Mouse (Mus musculus): Measurements from ENCODE around the gene Etnk1. TPM values are rescaled to one million over a fixed set of nuclear protein-coding genes. Genes with fewer than 3 reads are reported as not detected.
"Not testable (repeated sequence)": the region's sequence is repeated elsewhere in the genome, so short reads cannot be mapped to it uniquely, and the experiment has no call there.

The Etnk1 gene
- polyA plus RNA-seq, 1 experiment from 2014 or later, result 13.4 TPM

DNA sequence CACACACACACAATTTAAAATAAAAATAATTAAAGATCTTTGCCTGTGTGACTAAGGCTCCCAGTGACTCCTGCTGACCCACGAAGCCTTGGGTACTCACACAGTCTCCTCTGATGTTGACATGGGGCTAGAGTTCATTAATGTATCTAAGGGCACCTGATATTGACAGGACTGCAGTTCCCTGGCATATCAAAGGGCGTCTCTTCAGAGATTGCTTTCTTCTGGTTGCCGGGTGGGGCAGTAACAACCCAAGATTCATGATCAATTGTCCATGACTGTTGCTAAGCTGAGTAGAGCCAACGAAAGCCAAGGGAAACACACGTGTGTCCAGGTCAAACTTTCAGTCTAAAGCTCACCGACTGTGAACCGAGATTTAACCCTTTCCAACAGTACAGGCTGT lies 22.0 kb upstream of the Etnk1 start:
- H3K27me3 ChIP-seq (ENCODE audit: control insufficient read depth, insufficient read depth, low read length), result no peaks in the 10 kb centered on the region
- ATAC-seq (replicated peaks; ENCODE audit: extremely low read depth, insufficient read depth, low FRiP score), result no peak
- WGBS, result 65% methylated on average over 7 of the region's 7 CpGs
- H3K4me1 ChIP-seq (ENCODE audit: control insufficient read depth, insufficient read depth, low read length), result peaks cover 4% of the 10 kb centered on the region; the same call in 1 of the 2 replicates
- no peak overlapping the region for H3K27ac ChIP-seq (ENCODE audit: low read length)
- no peak overlapping the region for H3K4me3 ChIP-seq (ENCODE audit: low read length)
- H3K36me3 ChIP-seq (ENCODE audit: control insufficient read depth, insufficient read depth), result no peaks in the 10 kb centered on the region
- no peak overlapping the region for H3K9ac ChIP-seq (ENCODE audit: low read length)
- no peak overlapping the region for H3K4me2 ChIP-seq (ENCODE audit: low read depth, low read length)
- peaks cover 4% of the 10 kb centered on the region; the same call in 1 of the 2 replicates for H3K9me3 ChIP-seq (replicated peaks; ENCODE audit: control insufficient read depth, low read length)

DNA sequence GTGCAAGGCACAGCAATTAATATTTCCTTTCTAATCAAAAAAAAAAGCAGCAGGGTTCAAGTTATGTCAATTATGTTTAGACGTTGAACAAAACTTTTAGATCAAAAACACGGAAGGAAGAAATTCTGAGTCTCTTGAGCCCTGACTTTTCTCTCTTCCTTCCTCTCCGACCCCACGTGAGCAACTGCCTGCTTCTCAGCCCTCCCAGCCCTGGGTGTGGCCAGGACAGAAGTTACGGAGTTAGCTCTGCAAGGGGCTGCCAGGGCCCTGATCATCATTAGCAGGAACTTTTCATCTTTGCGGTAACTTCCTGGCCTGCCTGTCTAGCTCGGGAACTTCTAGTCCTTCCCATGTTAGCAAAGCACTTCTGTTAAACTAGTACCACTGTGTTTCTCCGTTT lies 20.3 kb upstream of the Etnk1 start:
- Histone ChIP-seq H3K27me3 (ENCODE audit: control insufficient read depth, insufficient read depth, low read length) (no peaks in the 10 kb centered on the region), H3K27ac (ENCODE audit: low read length) (no peak overlapping the region), H3K36me3 (ENCODE audit: control insufficient read depth, insufficient read depth) (no peaks in the 10 kb centered on the region), H3K4me1 (ENCODE audit: control insufficient read depth, insufficient read depth, low read length) (peaks cover 5% of the 10 kb centered on the region; the same call in 1 of the 2 replicates), H3K4me2 (ENCODE audit: low read depth, low read length) (no peak overlapping the region), H3K9me3 (replicated peaks; ENCODE audit: control insufficient read depth, low read length) (peaks cover 4% of the 10 kb centered on the region; the same call in 1 of the 2 replicates), H3K9ac (ENCODE audit: low read length) (no peak overlapping the region), H3K4me3 (ENCODE audit: low read length) (no peak overlapping the region)
- ATAC-seq (replicated peaks; ENCODE audit: extremely low read depth, insufficient read depth, low FRiP score), result 0 out of 2 replicates have a peak, but pooled peaks have one; percentile 23
- 56% methylated on average over 8 of the region's 8 CpGs for WGBS

DNA sequence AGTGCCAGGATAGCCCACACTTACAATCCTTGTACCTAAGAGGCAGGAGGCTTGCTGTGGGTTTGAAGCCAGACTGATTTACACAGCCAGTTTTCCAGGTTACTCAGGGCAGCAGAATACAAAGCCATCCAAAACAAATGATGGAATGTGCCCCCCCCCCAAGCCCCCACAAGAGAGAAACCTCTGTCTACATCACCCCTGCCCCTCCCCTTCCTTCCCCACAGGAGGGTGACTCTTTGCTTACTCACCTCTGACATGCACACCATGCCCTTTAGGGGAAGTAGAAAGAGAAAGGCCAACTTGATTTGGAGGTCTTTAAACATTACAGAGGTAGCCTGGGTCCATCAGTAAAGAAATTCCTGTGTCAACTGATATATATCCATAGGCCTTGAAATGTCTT lies 18.2 kb upstream of the Etnk1 start:
- ATAC-seq (replicated peaks; ENCODE audit: extremely low read depth, insufficient read depth, low FRiP score), result no peak
- Histone ChIP-seq H3K9me3 (replicated peaks; ENCODE audit: control insufficient read depth, low read length) (peaks cover 4% of the 10 kb centered on the region; the same call in 1 of the 2 replicates), H3K4me2 (ENCODE audit: low read depth, low read length) (no peak overlapping the region), H3K4me1 (ENCODE audit: control insufficient read depth, insufficient read depth, low read length) (peaks cover 5% of the 10 kb centered on the region; the same call in 1 of the 2 replicates), H3K36me3 (ENCODE audit: control insufficient read depth, insufficient read depth) (no peaks in the 10 kb centered on the region), H3K9ac (ENCODE audit: low read length) (no peak overlapping the region), H3K27me3 (ENCODE audit: control insufficient read depth, insufficient read depth, low read length) (no peaks in the 10 kb centered on the region), H3K4me3 (ENCODE audit: low read length) (no peak overlapping the region), H3K27ac (ENCODE audit: low read length) (no peak overlapping the region)

DNA sequence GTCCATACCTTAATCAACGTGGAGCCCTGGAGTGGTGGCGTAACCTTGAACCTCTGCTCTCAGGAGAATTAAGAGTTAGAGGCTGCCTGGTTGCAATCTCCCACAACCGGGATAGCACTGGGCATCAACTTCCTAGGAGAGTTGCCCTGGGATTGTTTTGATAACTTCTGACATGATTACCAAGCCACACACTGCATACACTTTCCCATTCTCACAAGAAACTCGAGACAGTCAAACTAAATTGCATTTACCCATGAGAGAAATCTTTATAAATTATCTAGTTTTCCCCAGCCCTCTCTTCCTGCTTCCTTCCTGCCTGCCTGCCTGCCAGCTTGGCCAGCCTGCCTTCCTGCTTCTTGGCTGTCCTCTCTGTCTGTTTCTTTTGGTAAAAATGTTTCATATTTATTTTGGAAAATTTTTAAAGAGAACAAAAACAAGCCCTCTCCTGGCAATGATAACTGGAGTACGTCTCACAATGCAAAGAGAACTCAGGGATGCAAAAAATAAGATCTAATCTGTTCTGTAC lies 17.2 kb upstream of the Etnk1 start:
- no peaks in the 10 kb centered on the region for H3K27me3 ChIP-seq (ENCODE audit: control insufficient read depth, insufficient read depth, low read length)
- no peak overlapping the region for H3K9ac ChIP-seq (ENCODE audit: low read length)
- 47% methylated on average over 5 of the region's 5 CpGs for WGBS
- no peaks in the 10 kb centered on the region for H3K36me3 ChIP-seq (ENCODE audit: control insufficient read depth, insufficient read depth)
- no peak overlapping the region for H3K4me3 ChIP-seq (ENCODE audit: low read length)
- H3K4me1 ChIP-seq (ENCODE audit: control insufficient read depth, insufficient read depth, low read length), result peaks cover 8% of the 10 kb centered on the region; the same call in 1 of the 2 replicates
- H3K27ac ChIP-seq (ENCODE audit: low read length), result 0 out of 2 replicates have a peak overlapping the region, but pooled peaks have one; percentile 21
- peaks cover 4% of the 10 kb centered on the region; the same call in 1 of the 2 replicates for H3K9me3 ChIP-seq (replicated peaks; ENCODE audit: control insufficient read depth, low read length)
- ATAC-seq (replicated peaks; ENCODE audit: extremely low read depth, insufficient read depth, low FRiP score), result no peak
- H3K4me2 ChIP-seq (ENCODE audit: low read depth, low read length), result no peak overlapping the region

DNA sequence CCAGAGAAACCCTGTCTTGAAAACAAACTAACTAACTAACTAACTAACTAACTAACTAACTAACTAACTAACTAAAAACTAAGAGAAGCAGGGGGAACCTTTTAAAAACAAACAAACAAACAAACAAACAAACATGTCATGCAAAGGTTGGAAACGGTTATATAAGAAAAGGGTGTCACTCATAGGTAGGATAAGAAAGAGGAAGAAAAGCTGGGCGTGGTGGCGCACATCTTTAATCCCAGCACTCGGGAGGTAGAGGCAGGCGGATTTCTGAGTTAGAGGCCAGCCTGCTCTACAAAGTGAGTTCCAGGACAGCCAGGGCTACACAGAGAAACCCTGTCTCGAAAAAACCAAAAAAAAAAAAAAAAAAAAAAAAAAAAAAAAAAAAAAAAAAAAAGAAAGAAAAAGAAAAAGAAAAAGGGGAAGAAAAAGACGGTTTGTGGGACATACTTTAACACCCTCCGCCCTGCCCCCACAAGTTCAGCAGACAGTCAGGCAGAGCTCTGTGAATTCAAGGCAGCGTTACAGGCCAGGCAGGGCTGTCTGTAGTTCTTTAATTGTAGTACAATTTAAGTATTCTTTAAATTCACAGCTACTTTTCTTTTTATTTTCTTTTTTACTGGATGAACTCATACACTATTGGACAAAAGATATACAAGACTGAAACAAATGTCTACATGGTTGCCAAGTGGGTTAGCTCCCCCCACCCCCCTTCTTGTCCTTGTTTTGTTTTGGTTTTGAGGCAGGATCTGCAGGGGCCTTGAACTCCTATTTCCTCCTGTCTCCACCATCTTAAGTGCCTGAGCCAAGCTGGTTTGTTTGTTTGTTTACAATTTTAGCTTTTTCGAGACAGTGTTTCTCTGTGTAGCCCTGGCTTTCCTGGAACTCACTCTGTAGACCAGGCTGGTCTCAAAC lies 15.7 kb upstream of the Etnk1 start:
- H3K4me1 ChIP-seq (ENCODE audit: control insufficient read depth, insufficient read depth, low read length); H3K9me3 ChIP-seq (replicated peaks; ENCODE audit: control insufficient read depth, low read length); H3K9ac ChIP-seq (ENCODE audit: low read length); H3K4me2 ChIP-seq (ENCODE audit: low read depth, low read length); H3K4me3 ChIP-seq (ENCODE audit: low read length); H3K27ac ChIP-seq (ENCODE audit: low read length); H3K27me3 ChIP-seq (ENCODE audit: control insufficient read depth, insufficient read depth, low read length); ATAC-seq (replicated peaks; ENCODE audit: extremely low read depth, insufficient read depth, low FRiP score); H3K36me3 ChIP-seq (ENCODE audit: control insufficient read depth, insufficient read depth): not testable (repeated sequence)
- 74% methylated on average over 10 of the region's 10 CpGs for WGBS

DNA sequence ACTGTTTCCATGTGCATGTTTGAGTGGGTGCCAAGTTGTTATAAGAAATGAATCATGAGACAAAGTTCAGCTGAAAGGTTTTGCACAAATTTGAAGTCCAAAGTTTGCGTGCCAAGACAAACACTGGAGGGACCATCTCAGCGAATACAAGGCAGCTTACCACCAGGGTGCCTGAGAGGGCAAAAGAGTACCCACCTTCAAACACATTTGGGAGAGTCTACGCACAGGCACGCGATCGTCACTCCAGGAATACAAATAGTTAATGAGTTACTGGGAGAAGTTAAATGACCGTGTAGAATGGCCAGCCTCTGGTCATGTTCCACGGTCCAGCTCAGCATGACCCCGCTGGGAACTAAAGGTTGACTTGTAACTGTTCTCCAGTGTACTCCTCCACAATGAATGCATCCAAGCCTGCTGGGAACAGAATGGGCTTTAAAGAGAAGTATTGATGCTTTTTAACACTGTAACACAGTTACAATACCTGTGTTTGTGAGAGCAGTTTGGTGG lies 14.6 kb upstream of the Etnk1 start:
- 62% methylated on average over 9 of the region's 9 CpGs for WGBS
- Histone ChIP-seq H3K27ac (ENCODE audit: low read length) (no peak overlapping the region), H3K4me3 (ENCODE audit: low read length) (no peak overlapping the region), H3K9ac (ENCODE audit: low read length) (no peak overlapping the region), H3K4me2 (ENCODE audit: low read depth, low read length) (no peak overlapping the region), H3K9me3 (replicated peaks; ENCODE audit: control insufficient read depth, low read length) (peaks cover 2% of the 10 kb centered on the region; the same call in 1 of the 2 replicates), H3K27me3 (ENCODE audit: control insufficient read depth, insufficient read depth, low read length) (no peaks in the 10 kb centered on the region), H3K4me1 (ENCODE audit: control insufficient read depth, insufficient read depth, low read length) (peaks cover 8% of the 10 kb centered on the region; the same call in 1 of the 2 replicates), H3K36me3 (ENCODE audit: control insufficient read depth, insufficient read depth) (no peaks in the 10 kb centered on the region)
- no peak for ATAC-seq (replicated peaks; ENCODE audit: extremely low read depth, insufficient read depth, low FRiP score)

DNA sequence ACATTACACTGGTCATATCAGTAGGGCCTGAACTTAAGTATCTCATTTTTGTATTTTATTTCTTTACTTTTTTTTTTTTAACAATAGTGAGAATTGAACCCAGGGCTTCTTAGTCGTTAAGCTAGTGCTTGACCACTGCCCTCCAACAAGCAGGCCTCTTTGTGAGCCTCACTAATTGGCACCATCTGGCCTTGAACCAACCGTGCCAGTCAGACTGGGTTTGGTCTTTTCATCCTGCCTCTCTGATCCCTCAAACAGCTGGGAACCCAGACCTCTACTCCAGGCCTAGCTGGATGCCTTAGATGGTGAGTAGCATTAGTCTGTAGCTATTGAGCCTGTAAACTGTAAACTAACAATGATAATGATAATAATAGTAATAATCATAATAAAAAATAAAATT lies 13.9 kb upstream of the Etnk1 start:
- Histone ChIP-seq H3K4me2 (ENCODE audit: low read depth, low read length) (no peak overlapping the region), H3K9me3 (replicated peaks; ENCODE audit: control insufficient read depth, low read length) (no peaks in the 10 kb centered on the region), H3K4me1 (ENCODE audit: control insufficient read depth, insufficient read depth, low read length) (peaks cover 8% of the 10 kb centered on the region; the same call in 1 of the 2 replicates), H3K27ac (ENCODE audit: low read length) (no peak overlapping the region), H3K4me3 (ENCODE audit: low read length) (no peak overlapping the region), H3K36me3 (ENCODE audit: control insufficient read depth, insufficient read depth) (no peaks in the 10 kb centered on the region), H3K27me3 (ENCODE audit: control insufficient read depth, insufficient read depth, low read length) (no peaks in the 10 kb centered on the region), H3K9ac (ENCODE audit: low read length) (no peak overlapping the region)
- WGBS, result 69% methylated on average over 2 of the region's 2 CpGs
- ATAC-seq (replicated peaks; ENCODE audit: extremely low read depth, insufficient read depth, low FRiP score), result no peak

DNA sequence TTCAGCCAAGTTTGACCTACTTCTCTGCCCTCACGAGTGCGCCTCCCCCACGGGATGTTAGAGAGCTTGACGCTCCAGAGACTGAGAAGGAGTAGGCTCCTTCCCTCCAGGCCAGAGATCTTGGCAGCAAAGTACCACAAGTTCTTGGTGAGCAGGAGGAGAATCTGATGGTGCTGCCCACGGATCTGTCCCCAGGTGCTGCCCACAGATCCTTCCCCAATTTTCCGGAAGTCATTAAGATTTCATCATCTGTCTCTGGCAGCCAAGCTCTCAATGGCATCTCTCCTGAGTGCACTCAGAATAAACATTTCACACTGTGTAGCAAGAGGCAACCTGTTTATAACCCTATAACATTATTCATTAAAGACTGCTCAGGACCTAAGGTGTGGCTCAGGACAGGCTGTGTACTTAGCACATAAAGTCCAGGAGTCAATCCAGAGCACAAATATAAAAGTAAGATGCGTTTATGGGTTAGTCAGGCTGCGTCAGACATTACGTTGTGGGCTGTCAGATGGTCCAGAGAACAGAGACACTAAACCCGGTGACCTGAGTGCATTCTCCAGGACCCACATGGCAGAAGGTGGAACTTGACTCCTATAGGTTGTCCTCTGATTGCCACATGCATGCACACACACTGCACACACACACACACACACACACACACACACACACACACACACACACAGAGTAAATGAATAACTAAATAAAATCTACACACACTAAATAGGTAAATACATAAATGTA lies 13.1 kb upstream of the Etnk1 start:
- Histone ChIP-seq H3K27me3 (ENCODE audit: control insufficient read depth, insufficient read depth, low read length) (no peaks in the 10 kb centered on the region), H3K27ac (ENCODE audit: low read length) (no peak overlapping the region), H3K4me3 (ENCODE audit: low read length) (no peak overlapping the region), H3K9ac (ENCODE audit: low read length) (no peak overlapping the region), H3K9me3 (replicated peaks; ENCODE audit: control insufficient read depth, low read length) (no peaks in the 10 kb centered on the region), H3K4me2 (ENCODE audit: low read depth, low read length) (no peak overlapping the region), H3K36me3 (ENCODE audit: control insufficient read depth, insufficient read depth) (no peaks in the 10 kb centered on the region), H3K4me1 (ENCODE audit: control insufficient read depth, insufficient read depth, low read length) (peaks cover 6% of the 10 kb centered on the region; the same call in 1 of the 2 replicates)
- ATAC-seq (replicated peaks; ENCODE audit: extremely low read depth, insufficient read depth, low FRiP score), result no peak
- 77% methylated on average over 10 of the region's 10 CpGs for WGBS
